17 mouse cellular contexts compared by ENCODE assay signal in the genomic region with DNA sequence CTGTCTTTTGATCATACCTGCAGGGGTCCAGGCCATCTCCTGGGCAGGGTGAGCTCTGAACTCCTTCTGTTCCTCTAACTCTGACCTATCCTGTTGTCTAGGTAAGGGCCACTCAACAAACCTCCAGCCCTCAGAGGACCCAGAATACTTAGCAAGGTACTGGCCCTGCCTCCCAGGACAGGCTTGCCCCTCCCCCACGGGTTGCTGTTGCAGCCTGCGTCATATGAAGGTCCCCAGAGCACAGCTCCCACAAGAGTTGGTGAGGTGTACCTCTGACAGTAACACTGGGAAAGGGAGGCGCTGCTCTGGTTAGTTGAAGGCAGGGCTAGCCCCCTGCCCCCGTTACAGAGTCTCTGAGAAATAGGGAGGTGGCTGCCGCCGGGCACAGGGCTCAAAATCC. TPM values are rescaled to one million over a fixed set of nuclear protein-coding genes. Genes with fewer than 3 reads are reported as not detected.
DNase-seq lines count a peak whose midpoint lies in the region; ATAC-seq lines count a peak whose summit lies in the region.
"Had no signal": no experiment of that assay in that cellular context is flagged by ENCODE, and none has a peak within 500 bp of the region (broad histone marks: within the 10 kb centered on the region; RNA-seq: fewer than 3 reads in every experiment).

No protein-coding gene starts in this region.

- no peak for ATAC-seq in hindbrain, embryonic 11.5 days (ENCODE audit: low FRiP score)
- ATAC-seq in midbrain, embryonic 11.5 days (ENCODE audit: low FRiP score) = no peak
- no peak for ATAC-seq in midbrain, embryonic 13.5 days
- 0 out of 2 replicates have a peak, but pooled peaks have one; percentile 10 for ATAC-seq in limb, embryonic 13.5 days (ENCODE audit: low FRiP score, low read depth)

- intact Hi-C loops in left cerebral cortex, postnatal 36 days (cut with DNase I) = no loop called here

- H3K9me3 ChIP-seq in hindbrain, embryonic 10.5 days = no peaks in the 10 kb centered on the region
- no peaks in the 10 kb centered on the region for H3K9me3 ChIP-seq in hindbrain, embryonic 11.5 days (ENCODE audit: control insufficient read depth, low read length)
- no peaks in the 10 kb centered on the region for H3K9me3 ChIP-seq in midbrain, embryonic 11.5 days (ENCODE audit: control insufficient read depth, low read length)
- no peaks in the 10 kb centered on the region for H3K9me3 ChIP-seq in midbrain, embryonic 13.5 days
- no peaks in the 10 kb centered on the region for H3K9me3 ChIP-seq in limb, embryonic 13.5 days
- H3K9me3 ChIP-seq: liver, embryonic 15.5 days; midbrain, embryonic 10.5 days had no signal

- H3K9ac ChIP-seq in hindbrain, embryonic 11.5 days (ENCODE audit: low read depth, low read length) = no peak overlapping the region
- H3K9ac ChIP-seq in midbrain, embryonic 11.5 days (ENCODE audit: low read length) = no peak overlapping the region
- H3K9ac ChIP-seq in midbrain, embryonic 13.5 days (replicated peaks) = no peak overlapping the region
- H3K9ac ChIP-seq in limb, embryonic 13.5 days = no peak overlapping the region
- H3K9ac ChIP-seq: liver, embryonic 15.5 days had no signal

- peaks cover 29% of the 10 kb centered on the region for H3K36me3 ChIP-seq in hindbrain, embryonic 10.5 days
- H3K36me3 ChIP-seq in hindbrain, embryonic 11.5 days (ENCODE audit: control insufficient read depth, insufficient read depth, low read length) = no peaks in the 10 kb centered on the region; the same call in 1 of the 2 replicates
- no peaks in the 10 kb centered on the region for H3K36me3 ChIP-seq in midbrain, embryonic 11.5 days (ENCODE audit: control insufficient read depth, insufficient read depth, low read length)
- H3K36me3 ChIP-seq in midbrain, embryonic 13.5 days = peaks cover 11% of the 10 kb centered on the region
- H3K36me3 ChIP-seq in limb, embryonic 13.5 days = peaks cover 19% of the 10 kb centered on the region

- H3K27me3 ChIP-seq in hindbrain, embryonic 10.5 days (ENCODE audit: insufficient read depth, poor library complexity, severe bottlenecking) = peaks cover 45% of the 10 kb centered on the region
- H3K27me3 ChIP-seq in hindbrain, embryonic 11.5 days (ENCODE audit: control insufficient read depth, insufficient read depth, low read length) = peaks cover 17% of the 10 kb centered on the region
- H3K27me3 ChIP-seq in midbrain, embryonic 11.5 days (ENCODE audit: control insufficient read depth, insufficient read depth, low read length) = peaks cover 15% of the 10 kb centered on the region
- H3K27me3 ChIP-seq in midbrain, embryonic 13.5 days = peaks cover 36% of the 10 kb centered on the region
- H3K27me3 ChIP-seq in limb, embryonic 13.5 days = peaks cover 43% of the 10 kb centered on the region

- peak; percentile 34 for DNase-seq in embryo, embryonic 10 days (ENCODE audit: low spot score)
- no peak for DNase-seq in embryo, embryonic 9.5 days (ENCODE audit: extremely low spot score)
- peak; percentile 13 for DNase-seq in hindbrain, embryonic 10.5 days (ENCODE audit: low spot score)
- DNase-seq in hindbrain, embryonic 11.5 days (ENCODE audit: low spot score) = no peak
- DNase-seq in midbrain, embryonic 11.5 days (ENCODE audit: low spot score, missing footprints) = peak; percentile 85
- no peak for DNase-seq in left cerebral cortex, postnatal 36 days (ENCODE audit: low spot score in 2 of 2)
- DNase-seq: cerebellum, adult 9-10 months; gastrocnemius, postnatal 25 days; kidney, postnatal 14 days; layer of hippocampus, adult 9-11 months had no signal

- H3K27ac ChIP-seq in hindbrain, embryonic 10.5 days = no peak overlapping the region
- H3K27ac ChIP-seq in hindbrain, embryonic 11.5 days (ENCODE audit: low read depth, low read length) = no peak overlapping the region
- H3K27ac ChIP-seq in midbrain, embryonic 11.5 days (ENCODE audit: low read depth, low read length) = no peak overlapping the region
- no peak overlapping the region for H3K27ac ChIP-seq in midbrain, embryonic 13.5 days
- H3K27ac ChIP-seq in limb, embryonic 13.5 days = no peak overlapping the region
- H3K27ac ChIP-seq: liver, embryonic 15.5 days; midbrain, embryonic 10.5 days had no signal

- WGBS in hindbrain, embryonic 10.5 days = 5% methylated on average over 6 of the region's 6 CpGs
- WGBS in hindbrain, embryonic 11.5 days = 9% methylated on average over 6 of the region's 6 CpGs
- WGBS in midbrain, embryonic 11.5 days = 9% methylated on average over 6 of the region's 6 CpGs
- 5% methylated on average over 6 of the region's 6 CpGs for WGBS in midbrain, embryonic 13.5 days
- WGBS in limb, embryonic 13.5 days = 3% methylated on average over 6 of the region's 6 CpGs

- peaks cover 30% of the 10 kb centered on the region for H3K4me1 ChIP-seq in hindbrain, embryonic 10.5 days (replicated peaks)
- H3K4me1 ChIP-seq in hindbrain, embryonic 11.5 days (replicated peaks; ENCODE audit: control insufficient read depth, insufficient read depth, low read length) = peaks cover 4% of the 10 kb centered on the region; the same call in 1 of the 2 replicates
- H3K4me1 ChIP-seq in midbrain, embryonic 11.5 days (ENCODE audit: control insufficient read depth, insufficient read depth, low read length) = peaks cover 7% of the 10 kb centered on the region; the same call in 1 of the 2 replicates
- peaks cover 14% of the 10 kb centered on the region for H3K4me1 ChIP-seq in midbrain, embryonic 13.5 days (replicated peaks)
- peaks cover 19% of the 10 kb centered on the region for H3K4me1 ChIP-seq in limb, embryonic 13.5 days

- no peak overlapping the region for H3K4me3 ChIP-seq in hindbrain, embryonic 10.5 days
- no peak overlapping the region for H3K4me3 ChIP-seq in hindbrain, embryonic 11.5 days (ENCODE audit: low read depth, low read length)
- H3K4me3 ChIP-seq in midbrain, embryonic 11.5 days (ENCODE audit: low read depth, low read length) = no peak overlapping the region
- no peak overlapping the region for H3K4me3 ChIP-seq in midbrain, embryonic 13.5 days (replicated peaks)
- H3K4me3 ChIP-seq in limb, embryonic 13.5 days = no peak overlapping the region
- H3K4me3 ChIP-seq: liver, embryonic 15.5 days had no signal

- H3K4me2 ChIP-seq in hindbrain, embryonic 11.5 days (replicated peaks; ENCODE audit: low read depth, low read length) = no peak overlapping the region
- H3K4me2 ChIP-seq in midbrain, embryonic 11.5 days = no peak overlapping the region
- no peak overlapping the region for H3K4me2 ChIP-seq in midbrain, embryonic 13.5 days (replicated peaks)
- H3K4me2 ChIP-seq in limb, embryonic 13.5 days (replicated peaks) = no peak overlapping the region
- H3K4me2 ChIP-seq: liver, embryonic 15.5 days had no signal

RNA-seq across cellular contexts. Expression of a gene that starts 0.8 kb away (rescaled TPM):
- 2.4 and 4.4 TPM in 2 replicates for polyA plus RNA-seq in hindbrain, embryonic 10.5 days (2016; fragmentation: Nextera tagmentation; extraction: Ambion mirVana)
- polyA plus RNA-seq in hindbrain, embryonic 11.5 days (2014; fragmentation: Nextera tagmentation; extraction: Ambion mirVana) = 1.8 and 2.5 TPM in 2 replicates
- 0.77 and 1.3 TPM in 2 replicates for polyA plus RNA-seq in midbrain, embryonic 11.5 days (2014; fragmentation: Nextera tagmentation; extraction: Ambion mirVana)
- polyA plus RNA-seq in midbrain, embryonic 13.5 days (2015; fragmentation: Nextera tagmentation; extraction: Ambion mirVana) = 0.73 and 0.78 TPM in 2 replicates
- 1.7 and 2.6 TPM in 2 replicates for polyA plus RNA-seq in limb, embryonic 13.5 days (2015; fragmentation: Nextera tagmentation; extraction: Ambion mirVana)
- total RNA-seq in left cerebral cortex, postnatal 36 days (2021) = 100 to 1,000 TPM; 154 to 195 TPM
- total RNA-seq: gastrocnemius, postnatal 25 days had no signal
- polyA plus RNA-seq: liver, embryonic 15.5 days had no signal

RNA-seq across cellular contexts. Expression of a gene that starts 11.1 kb away (rescaled TPM):
- polyA plus RNA-seq in hindbrain, embryonic 10.5 days (2016; fragmentation: Nextera tagmentation; extraction: Ambion mirVana) = 47.2 and 60.4 TPM in 2 replicates
- 11.9 and 14.4 TPM in 2 replicates for polyA plus RNA-seq in hindbrain, embryonic 11.5 days (2014; fragmentation: Nextera tagmentation; extraction: Ambion mirVana)
- 15.0 and 17.3 TPM in 2 replicates for polyA plus RNA-seq in midbrain, embryonic 11.5 days (2014; fragmentation: Nextera tagmentation; extraction: Ambion mirVana)
- 12.8 and 14.1 TPM in 2 replicates for polyA plus RNA-seq in midbrain, embryonic 13.5 days (2015; fragmentation: Nextera tagmentation; extraction: Ambion mirVana)
- 32.2 and 34.8 TPM in 2 replicates for polyA plus RNA-seq in limb, embryonic 13.5 days (2015; fragmentation: Nextera tagmentation; extraction: Ambion mirVana)
- total RNA-seq in left cerebral cortex, postnatal 36 days (2021) = 1 to 10 TPM; 2.9 to 3.7 TPM

RNA-seq across cellular contexts. Expression of a gene that starts 11.3 kb away (rescaled TPM):
- 22.2 and 24.8 TPM in 2 replicates for polyA plus RNA-seq in hindbrain, embryonic 10.5 days (2016; fragmentation: Nextera tagmentation; extraction: Ambion mirVana)
- polyA plus RNA-seq in hindbrain, embryonic 11.5 days (2014; fragmentation: Nextera tagmentation; extraction: Ambion mirVana) = 17.2 and 18.0 TPM in 2 replicates
- polyA plus RNA-seq in midbrain, embryonic 11.5 days (2014; fragmentation: Nextera tagmentation; extraction: Ambion mirVana) = 16.0 and 19.8 TPM in 2 replicates
- polyA plus RNA-seq in midbrain, embryonic 13.5 days (2015; fragmentation: Nextera tagmentation; extraction: Ambion mirVana) = 23.2 and 24.1 TPM in 2 replicates
- 25.8 and 27.0 TPM in 2 replicates for polyA plus RNA-seq in limb, embryonic 13.5 days (2015; fragmentation: Nextera tagmentation; extraction: Ambion mirVana)
- 10 to 100 TPM; 49.5 to 58.9 TPM for total RNA-seq in left cerebral cortex, postnatal 36 days (2021)

RNA-seq across cellular contexts. Expression of a gene that starts 19.7 kb away (rescaled TPM):
- polyA plus RNA-seq in hindbrain, embryonic 10.5 days (2016; fragmentation: Nextera tagmentation; extraction: Ambion mirVana) = not detected in 2 replicates
- not detected in 2 replicates for polyA plus RNA-seq in hindbrain, embryonic 11.5 days (2014; fragmentation: Nextera tagmentation; extraction: Ambion mirVana)
- polyA plus RNA-seq in midbrain, embryonic 11.5 days (2014; fragmentation: Nextera tagmentation; extraction: Ambion mirVana) = not detected in 2 replicates
- polyA plus RNA-seq in midbrain, embryonic 13.5 days (2015; fragmentation: Nextera tagmentation; extraction: Ambion mirVana) = not detected in 2 replicates
- polyA plus RNA-seq in limb, embryonic 13.5 days (2015; fragmentation: Nextera tagmentation; extraction: Ambion mirVana) = not detected in 2 replicates
- total RNA-seq in left cerebral cortex, postnatal 36 days (2021) = under 1 TPM; 0.35 to 0.39 TPM
- total RNA-seq: adrenal gland, adult 18-20 months; gastrocnemius, postnatal 25 days; left cerebral cortex, postnatal 10 days had no signal
- polyA plus RNA-seq: heart, embryonic 14.5 days; liver, embryonic 15.5 days; midbrain, embryonic 10.5 days had no signal

RNA-seq across cellular contexts. Expression of a gene that starts 38.0 kb away (rescaled TPM):
- polyA plus RNA-seq in hindbrain, embryonic 10.5 days (2016; fragmentation: Nextera tagmentation; extraction: Ambion mirVana) = 0.33 TPM in 1 of 2 replicates, not detected in the other
- polyA plus RNA-seq in hindbrain, embryonic 11.5 days (2014; fragmentation: Nextera tagmentation; extraction: Ambion mirVana) = 0.25 TPM in 1 of 2 replicates, not detected in the other
- not detected in 2 replicates for polyA plus RNA-seq in midbrain, embryonic 11.5 days (2014; fragmentation: Nextera tagmentation; extraction: Ambion mirVana)
- not detected in 2 replicates for polyA plus RNA-seq in midbrain, embryonic 13.5 days (2015; fragmentation: Nextera tagmentation; extraction: Ambion mirVana)
- not detected in 2 replicates for polyA plus RNA-seq in limb, embryonic 13.5 days (2015; fragmentation: Nextera tagmentation; extraction: Ambion mirVana)
- 1 to 10 TPM; 1.5 to 4.7 TPM for total RNA-seq in left cerebral cortex, postnatal 36 days (2021)

Comparison
In these comparisons a context has a peak if more than half of its experiments do, and no peak if none do; other contexts are left out.
1. DNase-seq: peak in embryo, embryonic 10 days (single experiment), hindbrain, embryonic 10.5 days (single experiment) and midbrain, embryonic 11.5 days (single experiment); none in embryo, embryonic 9.5 days (single experiment), hindbrain, embryonic 11.5 days (single experiment) and left cerebral cortex, postnatal 36 days (0 of 2).